Mouse (Mus musculus): ENCODE measurements around the gene Dmxl2. TPM values are rescaled to one million over a fixed set of nuclear protein-coding genes. Genes with fewer than 3 reads are reported as not detected.

Dmxl2 gene
- polyA plus RNA-seq, 1 experiment from 2014 or later: 1.4 TPM

DNA sequence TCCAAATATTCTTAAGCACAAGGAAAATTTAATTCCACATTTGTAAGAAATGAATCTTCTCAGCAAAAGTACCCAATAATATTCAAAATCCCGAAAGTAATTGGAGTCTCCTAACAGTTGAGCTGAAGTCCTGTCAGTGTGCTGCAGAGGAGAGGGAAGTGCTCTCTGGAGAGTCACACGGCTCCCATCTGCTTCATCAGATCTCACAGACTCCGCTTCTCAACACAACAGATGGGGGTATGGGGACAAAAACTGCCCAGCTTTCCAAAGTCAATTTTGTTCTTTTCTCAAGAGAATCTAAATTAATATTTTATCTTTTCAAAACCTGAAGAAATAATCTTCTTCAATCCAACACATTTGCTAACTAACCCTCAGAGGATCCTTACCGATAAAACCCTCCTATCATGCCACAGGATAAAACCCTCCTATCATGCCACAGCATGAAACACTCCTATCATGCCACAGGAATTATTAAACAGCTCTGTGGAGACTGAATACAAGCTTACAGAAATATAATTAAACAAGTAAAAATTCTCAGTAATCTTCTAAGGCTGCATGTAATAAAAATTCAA is 37.9 kb downstream of the Dmxl2 start:
- WGBS (ENCODE audit: insufficient replicate concordance): 52% methylated on average over 4 of the region's 4 CpGs
- H3K4me3 ChIP-seq (ENCODE audit: low read depth, low read length): no peak overlapping the region
- no peak overlapping the region for H3K4me2 ChIP-seq (ENCODE audit: low read depth, low read length)
- no peaks in the 10 kb centered on the region for H3K36me3 ChIP-seq (ENCODE audit: control insufficient read depth, insufficient read depth)
- no peak for ATAC-seq (ENCODE audit: low read depth)
- H3K9me3 ChIP-seq (replicated peaks; ENCODE audit: control insufficient read depth, low read length): no peaks in the 10 kb centered on the region
- H3K27me3 ChIP-seq (ENCODE audit: control insufficient read depth, insufficient read depth, low read depth, low read length): no peaks in the 10 kb centered on the region
- no peak overlapping the region for H3K9ac ChIP-seq (ENCODE audit: low read depth, low read length)
- H3K4me1 ChIP-seq (ENCODE audit: control insufficient read depth, low read depth, low read length): no peaks in the 10 kb centered on the region
- no peak overlapping the region for H3K27ac ChIP-seq (ENCODE audit: low read length)

GRCm38 (mm10) chr9:54439015-54439414 is 62.4 kb downstream of the Dmxl2 start:
- Histone ChIP-seq H3K4me3 (ENCODE audit: low read depth, low read length) (no peak overlapping the region), H3K36me3 (ENCODE audit: control insufficient read depth, insufficient read depth) (no peaks in the 10 kb centered on the region), H3K4me2 (ENCODE audit: low read depth, low read length) (no peak overlapping the region), H3K4me1 (ENCODE audit: control insufficient read depth, low read depth, low read length) (no peaks in the 10 kb centered on the region), H3K9me3 (replicated peaks; ENCODE audit: control insufficient read depth, low read length) (no peaks in the 10 kb centered on the region), H3K9ac (ENCODE audit: low read depth, low read length) (no peak overlapping the region), H3K27ac (ENCODE audit: low read length) (no peak overlapping the region), H3K27me3 (ENCODE audit: control insufficient read depth, insufficient read depth, low read depth, low read length) (no peaks in the 10 kb centered on the region)
- no peak for ATAC-seq (ENCODE audit: low read depth)
- WGBS (ENCODE audit: insufficient replicate concordance): 52% methylated on average over 6 of the region's 6 CpGs

- no peak overlapping the region for H3K4me3 ChIP-seq (ENCODE audit: low read depth, low read length)
- no peak for ATAC-seq (ENCODE audit: low read depth)
- H3K27me3 ChIP-seq (ENCODE audit: control insufficient read depth, insufficient read depth, low read depth, low read length): no peaks in the 10 kb centered on the region
- H3K9ac ChIP-seq (ENCODE audit: low read depth, low read length): no peak overlapping the region
- no peak overlapping the region for H3K4me2 ChIP-seq (ENCODE audit: low read depth, low read length)
- 23% methylated on average over 2 of the region's 2 CpGs for WGBS (ENCODE audit: insufficient replicate concordance)
- no peaks in the 10 kb centered on the region for H3K9me3 ChIP-seq (replicated peaks; ENCODE audit: control insufficient read depth, low read length)
- no peak overlapping the region for H3K27ac ChIP-seq (ENCODE audit: low read length)
- no peaks in the 10 kb centered on the region for H3K4me1 ChIP-seq (ENCODE audit: control insufficient read depth, low read depth, low read length)
- H3K36me3 ChIP-seq (ENCODE audit: control insufficient read depth, insufficient read depth): no peaks in the 10 kb centered on the region
Observed at GRCm38 (mm10) chr9:54438246-54438645, 63.2 kb downstream of the Dmxl2 start.

GRCm38 (mm10) chr9:54416238-54416637 is 85.2 kb downstream of the Dmxl2 start:
- Histone ChIP-seq H3K36me3 (ENCODE audit: control insufficient read depth, insufficient read depth) (no peaks in the 10 kb centered on the region), H3K9me3 (replicated peaks; ENCODE audit: control insufficient read depth, low read length) (no peaks in the 10 kb centered on the region), H3K9ac (ENCODE audit: low read depth, low read length) (no peak overlapping the region), H3K27ac (ENCODE audit: low read length) (no peak overlapping the region), H3K4me2 (ENCODE audit: low read depth, low read length) (no peak overlapping the region), H3K4me1 (ENCODE audit: control insufficient read depth, low read depth, low read length) (no peaks in the 10 kb centered on the region), H3K4me3 (ENCODE audit: low read depth, low read length) (no peak overlapping the region), H3K27me3 (ENCODE audit: control insufficient read depth, insufficient read depth, low read depth, low read length) (no peaks in the 10 kb centered on the region)
- WGBS (ENCODE audit: insufficient replicate concordance): 68% methylated on average over 2 of the region's 2 CpGs
- ATAC-seq (ENCODE audit: low read depth): no peak

GRCm38 (mm10) chr9:54356756-54357155 is 144.7 kb downstream of the Dmxl2 start:
- no peaks in the 10 kb centered on the region for H3K27me3 ChIP-seq (ENCODE audit: control insufficient read depth, insufficient read depth, low read depth, low read length)
- H3K4me3 ChIP-seq (ENCODE audit: low read depth, low read length): no peak overlapping the region
- H3K9me3 ChIP-seq (replicated peaks; ENCODE audit: control insufficient read depth, low read length): no peaks in the 10 kb centered on the region
- 69% methylated on average over 7 of the region's 8 CpGs for WGBS (ENCODE audit: insufficient replicate concordance)
- no peaks in the 10 kb centered on the region for H3K36me3 ChIP-seq (ENCODE audit: control insufficient read depth, insufficient read depth)
- ATAC-seq (ENCODE audit: low read depth): no peak
- H3K27ac ChIP-seq (ENCODE audit: low read length): no peak overlapping the region
- no peaks in the 10 kb centered on the region for H3K4me1 ChIP-seq (ENCODE audit: control insufficient read depth, low read depth, low read length)
- H3K4me2 ChIP-seq (ENCODE audit: low read depth, low read length): no peak overlapping the region
- no peak overlapping the region for H3K9ac ChIP-seq (ENCODE audit: low read depth, low read length)

DNA sequence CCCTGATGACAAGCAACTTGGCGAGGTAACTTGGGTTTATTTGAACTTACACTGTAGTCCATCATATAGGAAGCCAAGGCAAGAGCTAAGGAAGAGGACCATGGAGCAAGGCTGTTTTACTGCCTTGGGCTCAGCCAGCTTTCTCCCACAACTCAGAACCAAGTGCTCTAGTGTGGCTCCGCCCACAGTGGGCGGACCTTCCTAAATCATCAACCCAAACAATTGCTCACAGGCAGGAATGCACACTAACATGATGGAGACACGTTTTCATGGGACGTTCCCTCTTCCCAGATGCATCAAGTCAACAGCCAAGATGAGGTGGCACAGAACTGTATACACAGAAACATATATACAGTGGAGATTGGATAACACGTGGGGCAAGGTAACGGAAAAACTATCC is 159.4 kb downstream of the Dmxl2 start:
- Histone ChIP-seq H3K27ac (ENCODE audit: low read length) (no peak overlapping the region), H3K27me3 (ENCODE audit: control insufficient read depth, insufficient read depth, low read depth, low read length) (no peaks in the 10 kb centered on the region), H3K36me3 (ENCODE audit: control insufficient read depth, insufficient read depth) (no peaks in the 10 kb centered on the region), H3K4me1 (ENCODE audit: control insufficient read depth, low read depth, low read length) (no peaks in the 10 kb centered on the region), H3K9me3 (replicated peaks; ENCODE audit: control insufficient read depth, low read length) (no peaks in the 10 kb centered on the region), H3K4me2 (ENCODE audit: low read depth, low read length) (no peak overlapping the region), H3K9ac (ENCODE audit: low read depth, low read length) (no peak overlapping the region), H3K4me3 (ENCODE audit: low read depth, low read length) (no peak overlapping the region)
- 56% methylated on average over 7 of the region's 7 CpGs for WGBS (ENCODE audit: insufficient replicate concordance)
- ATAC-seq (ENCODE audit: low read depth): no peak

- no peaks in the 10 kb centered on the region for H3K9me3 ChIP-seq (replicated peaks; ENCODE audit: control insufficient read depth, low read length)
- H3K9ac ChIP-seq (ENCODE audit: low read depth, low read length): no peak overlapping the region
- no peak overlapping the region for H3K4me3 ChIP-seq (ENCODE audit: low read depth, low read length)
- H3K27ac ChIP-seq (ENCODE audit: low read length): no peak overlapping the region
- H3K4me1 ChIP-seq (ENCODE audit: control insufficient read depth, low read depth, low read length): no peaks in the 10 kb centered on the region
- H3K4me2 ChIP-seq (ENCODE audit: low read depth, low read length): no peak overlapping the region
- no peaks in the 10 kb centered on the region for H3K36me3 ChIP-seq (ENCODE audit: control insufficient read depth, insufficient read depth)
- 36% methylated on average over 6 of the region's 6 CpGs for WGBS (ENCODE audit: insufficient replicate concordance)
- no peak for ATAC-seq (ENCODE audit: low read depth)
- H3K27me3 ChIP-seq (ENCODE audit: control insufficient read depth, insufficient read depth, low read depth, low read length): no peaks in the 10 kb centered on the region
Observed at GRCm38 (mm10) chr9:54336532-54337144, 164.8 kb downstream of the Dmxl2 start.

DNA sequence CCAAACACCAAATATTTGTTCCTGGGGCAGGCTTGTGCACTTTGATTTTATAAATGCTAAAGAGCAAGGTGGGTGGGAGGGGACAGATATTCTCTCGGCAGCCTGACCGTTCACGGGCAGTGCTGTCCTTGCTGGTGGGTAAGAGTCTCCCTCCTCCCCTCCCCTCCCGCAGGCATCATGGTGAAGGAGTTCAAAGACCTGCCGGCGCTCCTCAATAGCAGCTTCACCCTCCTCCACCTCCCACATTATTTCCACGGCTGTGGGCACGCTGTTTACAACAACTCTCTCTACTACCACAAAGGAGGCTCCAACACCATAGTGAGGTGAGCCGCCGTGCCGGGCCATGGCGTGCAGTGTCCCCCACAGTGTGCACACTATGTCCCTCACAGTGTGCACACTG is 165.8 kb downstream of the Dmxl2 start:
- Histone ChIP-seq H3K27me3 (ENCODE audit: control insufficient read depth, insufficient read depth, low read depth, low read length) (no peaks in the 10 kb centered on the region), H3K4me3 (ENCODE audit: low read depth, low read length) (no peak overlapping the region), H3K9ac (ENCODE audit: low read depth, low read length) (no peak overlapping the region), H3K9me3 (replicated peaks; ENCODE audit: control insufficient read depth, low read length) (no peaks in the 10 kb centered on the region), H3K4me1 (ENCODE audit: control insufficient read depth, low read depth, low read length) (no peaks in the 10 kb centered on the region), H3K27ac (ENCODE audit: low read length) (no peak overlapping the region), H3K36me3 (ENCODE audit: control insufficient read depth, insufficient read depth) (no peaks in the 10 kb centered on the region), H3K4me2 (ENCODE audit: low read depth, low read length) (no peak overlapping the region)
- ATAC-seq (ENCODE audit: low read depth): no peak
- 75% methylated on average over 12 of the region's 12 CpGs for WGBS (ENCODE audit: insufficient replicate concordance)

GRCm38 (mm10) chr9:54329201-54329600 is 172.2 kb downstream of the Dmxl2 start:
- 66% methylated on average over 7 of the region's 7 CpGs for WGBS (ENCODE audit: insufficient replicate concordance)
- Histone ChIP-seq H3K9ac (ENCODE audit: low read depth, low read length) (no peak overlapping the region), H3K27ac (ENCODE audit: low read length) (no peak overlapping the region), H3K4me3 (ENCODE audit: low read depth, low read length) (no peak overlapping the region), H3K4me1 (ENCODE audit: control insufficient read depth, low read depth, low read length) (no peaks in the 10 kb centered on the region), H3K27me3 (ENCODE audit: control insufficient read depth, insufficient read depth, low read depth, low read length) (no peaks in the 10 kb centered on the region), H3K9me3 (replicated peaks; ENCODE audit: control insufficient read depth, low read length) (no peaks in the 10 kb centered on the region), H3K36me3 (ENCODE audit: control insufficient read depth, insufficient read depth) (no peaks in the 10 kb centered on the region), H3K4me2 (ENCODE audit: low read depth, low read length) (no peak overlapping the region)
- no peak for ATAC-seq (ENCODE audit: low read depth)

All from liver, embryonic 16.5 days (tissue).